Mouse (Mus musculus) urinary bladder, postnatal 36 days (tissue): Measurements from ENCODE around the gene Ppp1r14d.

Experiments used
- DNase-seq, 2 experiments: peaks; one replicate each; pipeline ENCODE4 v3.0.0; 2022; ENCODE audit warnings: low spot score in 2 of 2, mixed read lengths in 1 of 2

Ppp1r14d gene

GRCm38 (mm10) chr2:119229775-119230704 lies at the start of gene Ppp1r14d:
Gene Ppp1r14d (minus strand): TSS chr2:119229906.
- no peak for DNase-seq

GRCm38 (mm10) chr2:119277810-119278209 lies 48.1 kb upstream of the Ppp1r14d start:
- DNase-seq, result no peak

- DNase-seq, result no peak
Observed at GRCm38 (mm10) chr2:119276926-119277325, 47.2 kb upstream of the Ppp1r14d start.

- no peak for DNase-seq
Observed at GRCm38 (mm10) chr2:119274126-119274525, 44.4 kb upstream of the Ppp1r14d start.

- DNase-seq, result peak; percentile 74 to 80
Observed at GRCm38 (mm10) chr2:119270643-119271331, 41.1 kb upstream of the Ppp1r14d start, which contains the start of gene Rhov. Gene Rhov (minus strand): TSS chr2:119271272.

- DNase-seq, result no peak
Observed at GRCm38 (mm10) chr2:119270286-119270642, 40.6 kb upstream of the Ppp1r14d start.

GRCm38 (mm10) chr2:119263813-119264212 lies 34.1 kb upstream of the Ppp1r14d start:
- no peak for DNase-seq

GRCm38 (mm10) chr2:119262978-119263377 lies 33.3 kb upstream of the Ppp1r14d start:
- DNase-seq, result peak; percentile 76 to 83

- no peak for DNase-seq
Observed at GRCm38 (mm10) chr2:119261326-119261725, 31.6 kb upstream of the Ppp1r14d start.

GRCm38 (mm10) chr2:119260518-119260917 lies 30.8 kb upstream of the Ppp1r14d start:
- DNase-seq, result no peak

GRCm38 (mm10) chr2:119254976-119255375 lies 25.3 kb upstream of the Ppp1r14d start:
- no peak for DNase-seq

- peak; percentile 81 to 88 for DNase-seq
Observed at GRCm38 (mm10) chr2:119250826-119251478, 21.2 kb upstream of the Ppp1r14d start.

GRCm38 (mm10) chr2:119250377-119250776 lies 20.7 kb upstream of the Ppp1r14d start:
- no peak for DNase-seq

GRCm38 (mm10) chr2:119249592-119250061 lies 19.9 kb upstream of the Ppp1r14d start:
- DNase-seq, result peak in 1 of 2 experiments; percentile 46

GRCm38 (mm10) chr2:119247904-119248303 lies 18.2 kb upstream of the Ppp1r14d start:
- DNase-seq, result no peak

- DNase-seq, result no peak
Observed at GRCm38 (mm10) chr2:119245246-119245645, 15.5 kb upstream of the Ppp1r14d start.

- no peak for DNase-seq
Observed at GRCm38 (mm10) chr2:119242548-119242947, 12.8 kb upstream of the Ppp1r14d start.

GRCm38 (mm10) chr2:119240819-119241186 lies 11.1 kb upstream of the Ppp1r14d start:
- no peak for DNase-seq

- DNase-seq, result no peak
Observed at GRCm38 (mm10) chr2:119240075-119240818, 10.5 kb upstream of the Ppp1r14d start.

GRCm38 (mm10) chr2:119238671-119239070 lies 9.0 kb upstream of the Ppp1r14d start:
- peak; percentile 58 to 80 for DNase-seq

- DNase-seq, result no peak
Observed at GRCm38 (mm10) chr2:119237871-119238220, 8.1 kb upstream of the Ppp1r14d start.
